Mouse (Mus musculus) pancreas, adult 10 weeks (tissue): Measurements from ENCODE around the gene Hagh. TPM values are rescaled to one million over a fixed set of nuclear protein-coding genes. Genes with fewer than 3 reads are reported as not detected.

Experiments
- polyA plus RNA-seq: library from polyadenylated mRNA; stranded (reverse); fragments of 350-450 nt; fragmentation: Illumina TruSeq; extraction: RNeasy Lipid Tissue Mini Kit (QIAGEN cat#74804); gene quantifications from one replicate; pipeline ENCODE4 v1.2.3, GENCODE M21; 2015; ENCODE audit warnings: low read depth, low replicate concordance; ENCODE audit not compliant: insufficient read depth

The Hagh gene
- 23.1 TPM for polyA plus RNA-seq

GRCm38 (mm10) chr17:24839842-24840241, at the start of gene Hagh:
TSS of gene Hagh (plus strand) at chr17:24840143.

GRCm38 (mm10) chr17:24803952-24804951, 35.7 kb upstream of the Hagh start, which contains the start of gene Meiob:
TSS of gene Meiob (plus strand) at chr17:24804289.

GRCm38 (mm10) chr17:24850065-24850772, 10.3 kb downstream of the Hagh start, which contains the start of gene Fahd1:
TSS of gene Fahd1 (minus strand) at chr17:24850364.

GRCm38 (mm10) chr17:24865776-24866175, 25.8 kb downstream of the Hagh start, which contains the start of gene Igfals:
TSS of gene Igfals (plus strand) at chr17:24865997.

GRCm38 (mm10) chr17:24886134-24886931, 46.4 kb downstream of the Hagh start, which contains the start of the genes Nubp2 and Spsb3:
TSS of gene Nubp2 (minus strand) at chr17:24886349.
TSS of gene Spsb3 (plus strand) at chr17:24886643.

GRCm38 (mm10) chr17:24894995-24895547, 55.1 kb downstream of the Hagh start, which contains the start of the genes Eme2 and Mrps34:
TSS of gene Eme2 (minus strand) at chr17:24895087.
TSS of gene Mrps34 (plus strand) at chr17:24895116.

GRCm38 (mm10) chr17:24896241-24896992, 56.5 kb downstream of the Hagh start, which contains the start of gene Nme3:
TSS of gene Nme3 (plus strand) at chr17:24896500.

Other genes with a start within 250 kb of the Hagh start
- gene Tsc2, start 207.5 kb upstream of the Hagh start, polyA plus RNA-seq, result 50.0 TPM
- 3.5 TPM for gene Nthl1, start 207.5 kb upstream of the Hagh start, polyA plus RNA-seq
- gene Slc9a3r2, start 189.8 kb upstream of the Hagh start, polyA plus RNA-seq, result 48.3 TPM
- gene Npw, start 181.7 kb upstream of the Hagh start, polyA plus RNA-seq, result 1.6 TPM
- gene Zfp598, start 170.5 kb upstream of the Hagh start, polyA plus RNA-seq, result 21.6 TPM
- gene Syngr3, start 150.2 kb upstream of the Hagh start, polyA plus RNA-seq, result 0.44 TPM
- gene Gfer, start 144.0 kb upstream of the Hagh start, polyA plus RNA-seq, result 10.7 TPM
- 1.6 TPM for gene Noxo1, start 143.9 kb upstream of the Hagh start, polyA plus RNA-seq
- gene Tbl3, start 132.5 kb upstream of the Hagh start, polyA plus RNA-seq, result 6.0 TPM
- not detected for gene Rnf151, start 122.1 kb upstream of the Hagh start, polyA plus RNA-seq
- 538 TPM for gene Rps2, start 122.0 kb upstream of the Hagh start, polyA plus RNA-seq
- gene Ndufb10, start 115.7 kb upstream of the Hagh start, polyA plus RNA-seq, result 66.2 TPM
- gene Rpl3l, start 112.3 kb upstream of the Hagh start, polyA plus RNA-seq, result not detected
- gene Msrb1, start 103.5 kb upstream of the Hagh start, polyA plus RNA-seq, result 68.8 TPM
- 1.0 TPM for gene Hs3st6, start 87.2 kb upstream of the Hagh start, polyA plus RNA-seq
- gene Meiob, start 35.9 kb upstream of the Hagh start, polyA plus RNA-seq, result not detected
- gene Fahd1, start 10.2 kb downstream of the Hagh start, polyA plus RNA-seq, result 3.8 TPM
- gene Igfals, start 25.9 kb downstream of the Hagh start, polyA plus RNA-seq, result 3.4 TPM
- gene Nubp2, start 46.2 kb downstream of the Hagh start, polyA plus RNA-seq, result 8.6 TPM
- 7.3 TPM for gene Spsb3, start 46.5 kb downstream of the Hagh start, polyA plus RNA-seq
- 8.7 TPM for gene Eme2, start 54.9 kb downstream of the Hagh start, polyA plus RNA-seq
- 13.1 TPM for gene Mrps34, start 55.0 kb downstream of the Hagh start, polyA plus RNA-seq
- 3.3 TPM for gene Nme3, start 56.4 kb downstream of the Hagh start, polyA plus RNA-seq
- gene Mapk8ip3, start 96.8 kb downstream of the Hagh start, polyA plus RNA-seq, result 42.5 TPM
- 9.4 TPM for gene Jpt2, start 120.5 kb downstream of the Hagh start, polyA plus RNA-seq
- 3.4 TPM for gene Cramp1l, start 175.6 kb downstream of the Hagh start, polyA plus RNA-seq
- 2.6 TPM for gene Ift140, start 175.9 kb downstream of the Hagh start, polyA plus RNA-seq
- gene Tmem204, start 243.4 kb downstream of the Hagh start, polyA plus RNA-seq, result 28.7 TPM